Mouse (Mus musculus) heart, postnatal 4 days (tissue): ENCODE results near the gene Hnrnpm. TPM values are rescaled to one million over a fixed set of nuclear protein-coding genes. Genes with fewer than 3 reads are reported as not detected.
"Not testable (repeated sequence)": the region's sequence is repeated elsewhere in the genome, so short reads cannot be mapped to it uniquely, and the experiment has no call there.

Source experiments
- DNase-seq: peaks from one replicate; pipeline ENCODE4 v3.0.0; 2021
- total RNA-seq, 2 experiments: library from RNA; stranded (reverse); gene quantifications; 2 replicates each; pipeline ENCODE4 v1.2.3; 2021

Hnrnpm gene
- total RNA-seq = 100 to 1,000 TPM; 154 to 180 TPM

DNA sequence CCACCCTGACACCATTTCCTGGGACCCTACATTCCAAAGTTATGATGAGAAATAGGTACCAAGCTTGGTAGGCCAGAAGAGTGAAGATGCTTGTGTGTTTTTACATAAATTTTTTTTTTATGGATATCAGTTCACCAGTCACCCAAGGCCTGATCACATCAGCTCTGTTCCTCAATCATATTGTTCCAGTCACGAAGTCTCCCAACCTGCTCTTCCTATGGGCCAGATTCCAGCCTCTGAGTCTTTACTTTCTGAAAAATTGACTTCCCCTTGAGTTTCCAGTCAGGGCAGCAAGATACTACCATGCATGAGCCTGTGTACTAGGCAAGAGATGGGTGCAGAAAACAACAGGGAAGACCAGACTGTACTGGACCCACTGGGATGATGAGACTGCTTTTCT lies at the start of gene Hnrnpm:
Gene Hnrnpm, minus strand, starts transcription at position 101 of the 400 bp plus-strand sequence.
- DNase-seq = no peak

GRCm38 (mm10) chr17:33733526-33733925 lies 46.9 kb upstream of the Hnrnpm start:
- not testable (repeated sequence) for DNase-seq

- peak; percentile 6 for DNase-seq
Observed at GRCm38 (mm10) chr17:33732556-33733083, 46.0 kb upstream of the Hnrnpm start.

DNA sequence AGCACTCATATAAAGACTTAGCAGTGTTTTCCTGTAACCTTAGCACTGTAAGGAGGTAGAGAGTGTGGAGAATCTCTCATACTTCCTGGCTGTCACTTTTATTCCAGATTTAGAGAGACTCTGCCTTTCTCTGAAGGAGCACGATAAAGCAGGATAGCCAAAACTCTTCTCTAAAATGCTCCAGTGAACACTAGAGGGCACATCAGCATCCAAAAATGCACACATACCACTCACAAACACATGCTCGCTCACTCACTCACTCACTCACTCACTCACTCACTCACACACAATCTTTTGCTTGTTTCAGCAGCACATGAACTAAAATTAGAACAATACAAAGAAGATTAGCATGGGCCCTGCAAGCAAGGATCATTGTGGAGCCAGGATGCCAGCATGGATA lies 42.6 kb upstream of the Hnrnpm start:
- DNase-seq = no peak

DNA sequence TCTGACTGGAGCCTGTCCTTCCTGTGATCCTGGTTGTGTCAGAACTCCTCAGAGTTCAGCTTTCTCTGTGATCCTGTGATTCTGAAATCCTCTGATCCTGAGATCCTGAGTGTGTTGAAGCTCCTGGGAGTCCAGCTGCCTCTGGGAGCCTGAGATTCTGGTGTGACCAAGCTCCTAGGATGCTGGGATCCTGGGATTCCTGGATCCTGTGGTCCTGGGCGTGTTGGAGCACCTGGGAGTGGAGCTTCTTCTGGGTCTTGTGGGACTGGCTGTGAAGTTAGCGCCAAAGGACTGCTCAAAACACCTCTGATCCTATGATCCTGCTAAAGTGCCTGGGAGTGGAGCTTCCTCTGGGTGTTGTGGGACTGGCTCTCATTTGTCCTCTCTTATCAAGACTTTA lies 41.7 kb upstream of the Hnrnpm start:
- DNase-seq = no peak

- DNase-seq = no peak
Observed at GRCm38 (mm10) chr17:33719736-33720378, 33.2 kb upstream of the Hnrnpm start.

DNA sequence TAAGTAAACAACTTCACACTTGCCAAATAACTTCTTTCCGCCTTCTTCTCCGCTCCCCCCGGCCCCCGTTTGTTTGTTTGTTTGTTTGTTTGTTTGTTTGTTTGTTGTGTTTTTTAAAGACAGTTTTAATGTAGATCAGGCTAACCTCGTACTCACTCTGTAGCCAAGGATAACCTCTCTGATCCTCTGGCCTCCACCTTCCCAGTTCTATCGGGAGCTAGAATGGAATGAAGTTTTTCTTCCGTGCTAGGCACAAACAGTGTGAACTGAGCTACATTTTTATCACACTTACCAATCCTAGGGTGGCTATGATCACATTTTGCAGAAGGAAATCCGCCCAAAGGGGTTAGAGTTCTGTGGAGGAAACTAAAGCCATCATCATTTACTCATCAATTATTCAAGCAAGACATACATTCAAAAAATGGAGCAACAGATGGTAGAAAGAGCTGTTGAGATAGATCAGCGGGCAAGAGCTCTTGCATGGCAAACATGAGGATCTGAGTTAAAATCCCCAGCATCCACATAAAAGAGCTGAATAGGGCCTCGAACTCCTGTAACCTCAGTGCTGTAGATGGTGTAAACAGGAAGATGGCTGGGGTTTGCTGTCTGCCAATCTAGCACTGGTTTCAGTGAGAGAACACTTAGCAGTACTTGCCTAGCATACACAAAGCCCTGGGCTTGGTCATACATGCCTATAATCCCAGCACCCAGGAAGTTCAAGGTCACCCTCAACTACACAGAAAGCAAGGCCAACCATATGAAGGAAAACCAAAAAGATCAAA lies 32.5 kb upstream of the Hnrnpm start:
- DNase-seq = no peak

DNA sequence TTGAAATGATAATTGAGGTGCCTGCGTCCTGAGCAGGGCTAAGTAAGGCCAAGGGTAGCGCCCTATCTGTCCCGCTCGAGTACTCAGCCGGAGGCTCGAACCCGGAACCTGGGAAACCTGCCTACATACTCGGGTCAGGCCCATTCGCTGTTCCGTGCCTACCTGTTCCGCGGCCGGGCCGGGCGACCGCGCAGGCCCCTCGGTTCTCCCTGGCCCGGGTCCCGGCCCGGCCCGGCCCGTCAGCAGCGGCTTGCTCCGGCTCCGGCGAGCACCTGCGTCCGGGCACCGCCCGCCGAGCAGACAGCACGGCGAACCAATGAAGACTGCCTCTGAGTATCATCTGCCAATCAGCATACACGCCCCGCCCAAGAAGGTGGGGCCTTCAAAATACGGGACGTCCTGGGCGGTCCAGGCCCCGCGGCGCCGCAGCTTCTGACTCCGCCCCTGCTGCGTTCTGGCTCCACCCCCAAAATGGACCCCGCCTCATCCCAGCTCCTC lies 31.8 kb upstream of the Hnrnpm start, which contains the start of gene March2:
Gene March2, minus strand, starts transcription at position 287 of the 498 bp plus-strand sequence.
- peak; percentile 99 for DNase-seq

GRCm38 (mm10) chr17:33717982-33718381 lies 31.3 kb upstream of the Hnrnpm start:
- DNase-seq = no peak

GRCm38 (mm10) chr17:33717246-33717645 lies 30.6 kb upstream of the Hnrnpm start:
- no peak for DNase-seq

GRCm38 (mm10) chr17:33714779-33715178 lies 28.1 kb upstream of the Hnrnpm start:
- no peak for DNase-seq

DNA sequence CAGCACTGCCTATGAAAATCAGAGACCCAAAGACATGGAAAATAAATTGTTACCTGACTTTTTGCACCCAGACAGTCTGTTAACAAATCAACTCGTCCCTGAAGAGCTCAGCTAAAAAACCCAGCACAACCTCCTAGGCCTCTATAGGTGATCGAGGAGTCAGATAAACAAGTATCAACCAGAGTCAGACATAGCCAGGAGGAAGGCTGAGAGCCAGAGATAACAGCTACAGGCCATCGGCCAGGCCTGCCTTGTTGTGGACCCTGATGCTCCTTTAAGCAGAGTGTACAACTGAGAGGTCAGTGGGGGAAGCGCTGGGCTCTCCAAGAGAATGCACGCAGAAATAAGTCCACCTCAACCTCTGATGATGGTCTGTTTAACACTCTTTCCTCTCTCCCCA lies 26.6 kb upstream of the Hnrnpm start:
- no peak for DNase-seq

- no peak for DNase-seq
Observed at GRCm38 (mm10) chr17:33709834-33710233, 23.2 kb upstream of the Hnrnpm start.

DNA sequence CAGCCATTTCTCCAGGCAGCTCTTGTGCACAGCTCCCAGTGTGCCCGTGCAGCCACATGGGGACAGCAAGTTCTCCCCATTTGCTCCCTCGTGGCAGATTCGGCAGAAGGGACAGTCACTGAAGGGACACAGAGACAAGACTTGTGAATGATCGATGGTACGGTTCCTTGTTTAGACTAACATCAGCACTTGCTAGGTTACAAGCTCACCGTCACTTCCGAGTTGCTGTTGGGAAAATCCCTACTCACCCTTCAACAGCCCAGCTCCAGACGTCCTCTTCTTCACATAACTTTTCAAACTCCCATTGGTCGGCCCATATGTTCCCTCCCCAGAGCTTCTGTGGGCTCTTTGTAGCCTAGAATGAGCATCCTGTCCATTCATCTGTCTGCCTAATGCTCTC lies 16.4 kb upstream of the Hnrnpm start:
- DNase-seq = no peak

GRCm38 (mm10) chr17:33702178-33702577 lies 15.5 kb upstream of the Hnrnpm start:
- no peak for DNase-seq

DNA sequence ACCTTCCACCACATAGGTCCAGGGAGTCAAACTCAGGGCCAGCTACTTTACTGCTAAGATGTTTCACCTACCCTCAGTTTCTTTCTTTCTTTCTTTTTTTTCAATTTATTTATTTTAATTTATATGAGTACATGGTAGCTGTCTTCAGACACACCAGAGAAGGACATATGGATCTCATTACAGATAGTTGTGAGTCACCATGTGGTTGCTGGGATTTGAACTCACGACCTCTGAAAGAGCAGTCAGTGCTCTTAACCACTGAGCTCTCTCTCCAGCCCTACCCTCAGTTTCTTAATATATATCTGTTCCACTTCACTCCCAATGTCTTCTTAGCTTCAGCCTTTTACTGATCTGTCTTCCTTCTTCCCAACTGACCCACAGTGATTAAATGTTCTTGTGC lies 8.8 kb upstream of the Hnrnpm start:
- no peak for DNase-seq

DNA sequence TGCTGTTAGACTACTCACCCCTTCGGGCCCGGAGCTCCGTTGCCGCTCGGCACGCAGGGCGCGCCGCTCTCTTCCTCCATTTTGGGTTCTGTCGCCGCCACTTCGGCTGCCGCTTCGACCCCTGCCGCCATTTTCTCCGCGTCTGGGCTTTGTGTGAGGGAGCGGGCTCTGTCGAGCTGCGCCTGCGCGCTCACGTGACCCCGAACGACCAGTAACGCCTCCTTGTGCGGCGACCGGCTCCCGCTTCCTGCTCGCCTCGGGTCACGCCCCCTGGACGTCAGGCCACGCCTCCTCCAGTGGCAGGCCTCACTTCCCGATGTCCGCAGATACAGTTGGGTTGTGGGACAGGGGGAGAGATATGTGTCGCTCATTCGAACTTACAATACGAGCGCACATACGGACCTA lies 1.4 kb downstream of the Hnrnpm start:
- peak; percentile 99 for DNase-seq

GRCm38 (mm10) chr17:33684671-33685231 lies 1.9 kb downstream of the Hnrnpm start:
- DNase-seq = peak; percentile 76

DNA sequence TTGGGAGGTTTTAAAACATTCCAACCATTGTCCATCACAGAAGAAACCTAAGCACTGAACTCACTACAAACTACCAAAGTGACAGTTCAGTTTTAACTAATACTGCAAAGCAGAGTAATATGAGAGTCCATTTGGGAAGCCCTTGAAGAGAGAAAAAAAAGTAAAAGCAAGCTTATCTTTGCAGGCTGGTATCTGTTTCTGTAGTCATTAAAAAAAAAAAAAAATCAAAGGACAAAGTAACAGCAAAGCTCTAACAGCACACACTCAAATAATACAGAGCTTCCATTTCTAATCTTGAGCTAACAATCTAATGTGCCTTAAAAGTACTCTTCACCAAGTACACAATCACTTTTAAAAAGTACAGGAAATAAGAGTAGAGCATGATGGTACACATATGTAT lies 4.9 kb downstream of the Hnrnpm start:
- no peak for DNase-seq

DNA sequence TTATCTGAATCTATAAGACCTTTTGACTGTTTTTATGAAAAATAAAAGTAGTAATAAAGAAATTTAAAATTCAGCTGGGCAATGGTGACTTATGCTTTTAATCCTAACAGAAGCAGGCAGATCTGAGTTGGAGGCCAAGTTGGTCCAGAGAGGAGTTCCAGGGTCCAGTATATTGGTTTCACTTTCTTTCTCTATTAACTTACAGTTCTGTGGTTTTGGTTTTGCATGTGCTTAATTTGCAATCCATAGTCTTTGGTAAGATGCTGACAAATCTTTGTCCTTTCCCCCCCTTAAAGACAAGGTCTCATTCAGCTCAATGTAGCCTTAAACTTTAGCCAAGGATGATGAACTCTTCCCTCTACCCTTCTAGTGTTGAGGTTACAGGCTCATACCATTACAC lies 7.9 kb downstream of the Hnrnpm start:
- DNase-seq = no peak

GRCm38 (mm10) chr17:33676086-33676485 lies 10.6 kb downstream of the Hnrnpm start:
- no peak for DNase-seq

GRCm38 (mm10) chr17:33675452-33675851 lies 11.2 kb downstream of the Hnrnpm start:
- DNase-seq = no peak

DNA sequence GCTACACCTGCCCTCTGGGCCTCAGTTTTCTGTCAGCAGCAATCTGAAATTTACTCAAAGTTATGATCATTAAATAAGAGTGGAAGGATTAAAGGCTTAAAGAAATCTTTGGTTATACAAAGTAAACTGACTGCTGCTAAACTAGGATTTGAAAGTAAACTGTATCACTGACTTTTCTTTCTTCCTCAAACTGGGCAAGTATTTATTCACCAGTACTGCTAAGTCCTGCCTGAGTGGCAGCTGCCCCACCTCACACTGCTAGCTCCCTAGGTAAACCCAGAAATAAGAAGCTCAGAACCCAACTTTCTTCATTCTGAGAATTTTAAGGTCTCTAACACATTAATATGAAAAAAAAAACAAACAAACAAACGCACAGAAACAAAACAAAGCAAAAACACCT lies 12.8 kb downstream of the Hnrnpm start:
- DNase-seq = no peak
